Mouse (Mus musculus) E14TG2a.4 (cell line): Measurements from ENCODE around the gene Jmjd8.

Experiments used
- H3K27me3 ChIP-seq: 2 replicates; pipeline ENCODE4 v1.6.1; 2014; ENCODE audit warnings: low read length, control low read depth; ENCODE audit not compliant: insufficient read depth
- H3K36me3 ChIP-seq: 2 replicates; pipeline ENCODE4 v1.6.1; 2014; ENCODE audit warnings: low read length, control low read depth; ENCODE audit not compliant: insufficient read depth
- H3K4me1 ChIP-seq: replicated peaks from 2 replicates; pipeline ENCODE4 v1.6.1; 2014; ENCODE audit warnings: low read depth, low read length, control low read depth
- H3K4me3 ChIP-seq: replicated peaks from 2 replicates; pipeline ENCODE4 v1.5.1; 2014; ENCODE audit warnings: mild to moderate bottlenecking, low read length
- H3K9me3 ChIP-seq: 2 replicates; pipeline ENCODE4 v1.6.1; 2014; ENCODE audit warnings: low read length, control low read depth
- CTCF ChIP-seq: conservative IDR thresholded peaks from 2 replicates; pipeline ENCODE4 v1.5.1; 2014; ENCODE audit warnings: low read length
- NANOG ChIP-seq: IDR thresholded peaks from 2 replicates; pipeline ENCODE4 v1.6.1; 2014; ENCODE audit warnings: borderline replicate concordance, low read length, mixed read lengths
- POU5F1 ChIP-seq: IDR thresholded peaks from 2 replicates; pipeline ENCODE4 v1.6.1; 2014; ENCODE audit warnings: low read length, borderline replicate concordance

Jmjd8 gene

GRCm38 (mm10) chr17:25876347-25876915 lies 47.8 kb downstream of the Jmjd8 start:
- H3K4me3 ChIP-seq, result peak overlapping the region; percentile 90
- H3K9me3 ChIP-seq, result no peaks in the 10 kb centered on the region
- TF ChIP-seq NANOG (no peak), CTCF (no peak), POU5F1 (no peak)
- H3K4me1 ChIP-seq, result peaks cover 75% of the 10 kb centered on the region
- H3K27me3 ChIP-seq, result no peaks in the 10 kb centered on the region; the same call in 1 of the 2 replicates
- H3K36me3 ChIP-seq, result peaks cover 41% of the 10 kb centered on the region

- H3K36me3 ChIP-seq, result peaks cover 47% of the 10 kb centered on the region
- TF ChIP-seq CTCF (no peak), NANOG (no peak), POU5F1 (no peak)
- H3K4me3 ChIP-seq, result no peak overlapping the region
- no peaks in the 10 kb centered on the region for H3K9me3 ChIP-seq
- H3K27me3 ChIP-seq, result no peaks in the 10 kb centered on the region; the same call in 1 of the 2 replicates
- H3K4me1 ChIP-seq, result peaks cover 77% of the 10 kb centered on the region
Measured at GRCm38 (mm10) chr17:25877025-25877424, 48.4 kb downstream of the Jmjd8 start.

- Histone ChIP-seq H3K27me3 (no peaks in the 10 kb centered on the region; the same call in 1 of the 2 replicates), H3K9me3 (no peaks in the 10 kb centered on the region), H3K4me3 (peak overlapping the region; percentile 5; the same call in 1 of the 2 replicates), H3K4me1 (peaks cover 85% of the 10 kb centered on the region), H3K36me3 (peaks cover 57% of the 10 kb centered on the region)
- no peak for TF ChIP-seq POU5F1
- no peak for TF ChIP-seq NANOG
- no peak for TF ChIP-seq CTCF
Measured at GRCm38 (mm10) chr17:25877741-25878610, 49.3 kb downstream of the Jmjd8 start.

- peak overlapping the region; percentile 5; the same call in 1 of the 2 replicates for H3K4me3 ChIP-seq
Measured at GRCm38 (mm10) chr17:25878611-25879180, 50.0 kb downstream of the Jmjd8 start.

GRCm38 (mm10) chr17:25879261-25879660 lies 50.6 kb downstream of the Jmjd8 start:
- H3K4me3 ChIP-seq, result 0 out of 2 replicates have a peak overlapping the region, but pooled peaks have one; percentile 5
- H3K36me3 ChIP-seq, result peaks cover 69% of the 10 kb centered on the region
- H3K9me3 ChIP-seq, result no peaks in the 10 kb centered on the region
- TF ChIP-seq CTCF, result peak; percentile 81
- no peak for TF ChIP-seq NANOG
- no peaks in the 10 kb centered on the region; the same call in 1 of the 2 replicates for H3K27me3 ChIP-seq
- H3K4me1 ChIP-seq, result peaks cover 87% of the 10 kb centered on the region

More at GRCm38 (mm10) chr17:25878611-25879180, 50.0 kb downstream of the Jmjd8 start:
- Histone ChIP-seq H3K27me3 (no peaks in the 10 kb centered on the region; the same call in 1 of the 2 replicates), H3K36me3 (peaks cover 64% of the 10 kb centered on the region), H3K4me1 (peaks cover 87% of the 10 kb centered on the region), H3K9me3 (no peaks in the 10 kb centered on the region)
- no peak for TF ChIP-seq POU5F1
- TF ChIP-seq NANOG, result no peak
- TF ChIP-seq CTCF, result no peak

- Histone ChIP-seq H3K36me3 (peaks cover 74% of the 10 kb centered on the region), H3K4me1 (peaks cover 88% of the 10 kb centered on the region), H3K4me3 (no peak overlapping the region; the same call in 1 of the 2 replicates), H3K27me3 (no peaks in the 10 kb centered on the region; the same call in 1 of the 2 replicates), H3K9me3 (no peaks in the 10 kb centered on the region)
- TF ChIP-seq POU5F1, result no peak
- no peak for TF ChIP-seq NANOG
- no peak for TF ChIP-seq CTCF
Measured at GRCm38 (mm10) chr17:25879750-25880149, 51.1 kb downstream of the Jmjd8 start.

- H3K27me3 ChIP-seq, result no peaks in the 10 kb centered on the region; the same call in 1 of the 2 replicates
- peaks cover 94% of the 10 kb centered on the region for H3K4me1 ChIP-seq
- no peak for TF ChIP-seq CTCF
- TF ChIP-seq POU5F1, result no peak
- TF ChIP-seq NANOG, result no peak
- H3K9me3 ChIP-seq, result no peaks in the 10 kb centered on the region
- no peak within 1 kb of the TSS; the same call in 1 of the 2 replicates for H3K4me3 ChIP-seq
- H3K36me3 ChIP-seq, result peaks cover 80% of the 10 kb centered on the region
Measured at GRCm38 (mm10) chr17:25880196-25880910, 51.7 kb downstream of the Jmjd8 start, which contains the start of gene Wfikkn1. TSS of gene Wfikkn1 (minus strand) at chr17:25880858.
